In the genomic region with DNA sequence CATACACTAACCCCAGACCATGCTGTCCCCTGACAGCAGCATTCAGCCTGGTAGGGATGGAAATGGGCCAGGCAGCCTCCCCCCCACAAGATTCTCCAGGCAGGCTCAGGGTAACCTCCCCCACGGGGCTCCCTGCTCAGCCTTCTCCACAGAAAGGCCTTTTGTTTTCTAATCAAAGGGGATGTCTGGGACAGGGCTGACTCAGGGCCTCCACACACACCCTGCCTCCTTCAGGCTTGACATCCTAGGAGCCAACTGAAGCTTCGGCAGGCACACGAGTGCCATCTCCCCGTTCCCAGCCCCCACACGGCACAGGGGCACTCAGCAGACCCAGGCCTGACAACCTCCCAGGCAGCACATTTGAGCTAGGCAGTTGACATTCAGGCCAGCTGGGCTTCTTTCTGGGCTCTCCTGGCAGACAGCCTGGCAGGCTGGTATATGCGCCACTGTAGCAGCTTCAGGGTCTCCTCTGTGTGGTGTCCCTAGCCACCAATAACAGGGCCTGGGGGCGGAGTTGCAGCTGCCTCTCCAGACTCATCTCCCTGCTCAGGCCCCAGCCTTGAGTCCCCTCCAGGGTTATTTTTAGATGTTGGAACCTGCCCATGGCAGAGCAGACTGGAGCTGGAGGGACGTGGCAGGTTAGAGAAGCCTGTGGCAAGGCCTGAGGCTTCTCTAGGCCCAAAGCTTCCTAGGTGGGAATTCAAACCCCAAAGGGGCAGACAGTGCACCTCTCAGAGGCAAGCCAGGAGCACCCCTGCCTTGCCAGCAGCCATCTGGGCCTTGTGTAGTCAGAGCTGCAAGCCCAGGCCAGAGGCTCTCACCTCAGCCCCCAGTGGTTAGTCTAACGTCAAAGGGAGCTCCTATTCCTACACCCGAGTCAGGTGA, we compare ENCODE assay signal across 9 mouse cellular contexts. TPM values are rescaled to one million over a fixed set of nuclear protein-coding genes. Genes with fewer than 3 reads are reported as not detected.
A peak's percentile ranks its signal among the peaks of the same experiment; 100 is the strongest.
DNase-seq lines count a peak whose midpoint lies in the region; ATAC-seq and TF ChIP-seq lines count a peak whose summit lies in the region.
"Had no signal": no experiment of that assay in that cellular context is flagged by ENCODE, and none has a peak within 500 bp of the region (broad histone marks: within the 10 kb centered on the region; RNA-seq: fewer than 3 reads in every experiment).

No protein-coding gene starts in this region.

- H3K9me3 ChIP-seq in lung, postnatal 0 days (ENCODE audit: low read length): no peaks in the 10 kb centered on the region
- H3K9me3 ChIP-seq in embryonic facial prominence, embryonic 12.5 days: no peaks in the 10 kb centered on the region
- no peaks in the 10 kb centered on the region for H3K9me3 ChIP-seq in limb, embryonic 12.5 days

- no peak overlapping the region for H3K4me3 ChIP-seq in lung, postnatal 0 days (ENCODE audit: low read depth, low read length)
- H3K4me3 ChIP-seq in embryonic facial prominence, embryonic 12.5 days: no peak overlapping the region
- no peak overlapping the region for H3K4me3 ChIP-seq in heart, adult 2 months
- no peak overlapping the region for H3K4me3 ChIP-seq in limb, embryonic 12.5 days (replicated peaks)
- no peak overlapping the region for H3K4me3 ChIP-seq in thymus, adult 2 months (ENCODE audit: control insufficient read depth, insufficient read depth, low read length)

- intact Hi-C loops in heart, adult 2 months (cut with DNase I): loop anchor here (5.0 kb wide), 1 partner anchor 65 kb away; no protein-coding TSS in a partner anchor

- H3K27me3 ChIP-seq in lung, postnatal 0 days (replicated peaks; ENCODE audit: insufficient read depth, low read length): no peaks in the 10 kb centered on the region
- H3K27me3 ChIP-seq in embryonic facial prominence, embryonic 12.5 days: no peaks in the 10 kb centered on the region
- no peaks in the 10 kb centered on the region for H3K27me3 ChIP-seq in heart, adult 2 months (ENCODE audit: control insufficient read depth, insufficient read depth, low read length)
- H3K27me3 ChIP-seq in limb, embryonic 12.5 days: no peaks in the 10 kb centered on the region
- H3K27me3 ChIP-seq in thymus, adult 2 months (ENCODE audit: control insufficient read depth, insufficient read depth, low read length): no peaks in the 10 kb centered on the region
- H3K27me3 ChIP-seq: CH12.LX had no signal

- no peak overlapping the region for H3K9ac ChIP-seq in lung, postnatal 0 days (replicated peaks; ENCODE audit: low read depth)
- peak overlapping the region; percentile 45 for H3K9ac ChIP-seq in embryonic facial prominence, embryonic 12.5 days
- H3K9ac ChIP-seq in heart, adult 2 months (ENCODE audit: low read depth, low read length): peak overlapping the region; percentile 54
- peak overlapping the region; percentile 5; the same call in 1 of the 2 replicates for H3K9ac ChIP-seq in limb, embryonic 12.5 days (replicated peaks)

- 0 out of 2 replicates have a peak, but pooled peaks cover 4% of the 10 kb centered on the region for H3K4me1 ChIP-seq in lung, postnatal 0 days (ENCODE audit: insufficient read depth, low read depth, low read length)
- H3K4me1 ChIP-seq in embryonic facial prominence, embryonic 12.5 days: peaks cover 22% of the 10 kb centered on the region
- peaks cover 19% of the 10 kb centered on the region for H3K4me1 ChIP-seq in heart, adult 2 months (ENCODE audit: control insufficient read depth, insufficient read depth, low read length)
- peaks cover 16% of the 10 kb centered on the region for H3K4me1 ChIP-seq in limb, embryonic 12.5 days (replicated peaks)
- no peaks in the 10 kb centered on the region; the same call in 1 of the 2 replicates for H3K4me1 ChIP-seq in thymus, adult 2 months (replicated peaks; ENCODE audit: control insufficient read depth, insufficient read depth, low read length)

- WGBS in lung, postnatal 0 days: 46% methylated on average over 10 of the region's 10 CpGs
- 33% methylated on average over 10 of the region's 10 CpGs for WGBS in embryonic facial prominence, embryonic 12.5 days
- WGBS in heart, adult 2 months: 17% methylated on average over 10 of the region's 10 CpGs
- 77% methylated on average over 10 of the region's 10 CpGs for WGBS in limb, embryonic 12.5 days
- WGBS in thymus, adult 2 months: 87% methylated on average over 10 of the region's 10 CpGs

- 0 out of 2 replicates have a peak overlapping the region, but pooled peaks have one; percentile 3 for H3K4me2 ChIP-seq in lung, postnatal 0 days (replicated peaks; ENCODE audit: low read depth, low read length)
- H3K4me2 ChIP-seq in embryonic facial prominence, embryonic 12.5 days (replicated peaks): no peak overlapping the region
- no peak overlapping the region for H3K4me2 ChIP-seq in limb, embryonic 12.5 days

- TF ChIP-seq EP300 in lung, postnatal 0 days (IDR thresholded peaks at IDR 0.05): no peak
- 0 out of 2 replicates have a peak, but pooled peaks have one; percentile 2 for TF ChIP-seq EP300 in heart, adult 2 months (IDR thresholded peaks at IDR 0.05; ENCODE audit: insufficient read depth, low read depth, low read length)

- peak; percentile 80 for DNase-seq in lung, postnatal 0 days (ENCODE audit: low spot score)
- DNase-seq in lung, postnatal 25 days (ENCODE audit: low spot score): no peak
- DNase-seq in heart, adult 2 months: peak; percentile 75 to 85
- DNase-seq in kidney, adult 18-20 months: peak; percentile 21
- peak; percentile 74 for DNase-seq in ovary, postnatal 14 days (ENCODE audit: low spot score)
- no peak for DNase-seq in thymus, adult 2 months

- peaks cover 22% of the 10 kb centered on the region; the same call in 1 of the 2 replicates for H3K36me3 ChIP-seq in lung, postnatal 0 days (ENCODE audit: insufficient read depth, low read length)
- H3K36me3 ChIP-seq in embryonic facial prominence, embryonic 12.5 days: peaks cover 74% of the 10 kb centered on the region
- H3K36me3 ChIP-seq in heart, adult 2 months (ENCODE audit: control insufficient read depth, insufficient read depth, low read length): no peaks in the 10 kb centered on the region
- peaks cover 89% of the 10 kb centered on the region for H3K36me3 ChIP-seq in limb, embryonic 12.5 days
- H3K36me3 ChIP-seq in thymus, adult 2 months (ENCODE audit: control insufficient read depth, insufficient read depth, low read length): no peaks in the 10 kb centered on the region

- no peak for TF ChIP-seq CTCF in lung, postnatal 0 days (IDR thresholded peaks at IDR 0.05)
- no peak for TF ChIP-seq CTCF in heart, adult 2 months (IDR thresholded peaks at IDR 0.05)
- no peak for TF ChIP-seq CTCF in thymus, adult 2 months (IDR thresholded peaks at IDR 0.05; ENCODE audit: borderline replicate concordance, control insufficient read depth, extremely low read depth, insufficient read depth, low read length, poor library complexity)

- ATAC-seq in lung, postnatal 0 days: peak; percentile 58
- ATAC-seq in embryonic facial prominence, embryonic 12.5 days (ENCODE audit: insufficient number of reproducible peaks, insufficient read depth, low FRiP score, low TSS enrichment): peak; percentile 45
- no peak for ATAC-seq in limb, embryonic 12.5 days (ENCODE audit: insufficient number of reproducible peaks, insufficient read depth, low FRiP score, low TSS enrichment, low read depth)

- peak overlapping the region; percentile 70 for H3K27ac ChIP-seq in lung, postnatal 0 days (ENCODE audit: low read length)
- H3K27ac ChIP-seq in embryonic facial prominence, embryonic 12.5 days: peak overlapping the region; percentile 80
- H3K27ac ChIP-seq in heart, adult 2 months: peak overlapping the region; percentile 93
- peak overlapping the region; percentile 46 for H3K27ac ChIP-seq in limb, embryonic 12.5 days
- no peak overlapping the region for H3K27ac ChIP-seq in thymus, adult 2 months (ENCODE audit: control insufficient read depth, insufficient read depth, low read length)

- peaks cover 8% of the 10 kb centered on the region for H3K79me2 ChIP-seq in heart, adult 2 months (replicated peaks; ENCODE audit: control insufficient read depth, insufficient read depth, low read length)

- no peak; the same call in 1 of the 2 replicates for TF ChIP-seq POLR2A in heart, adult 2 months (IDR thresholded peaks at IDR 0.05; ENCODE audit: insufficient read depth, low read depth, low read length)
- TF ChIP-seq POLR2A in thymus, adult 2 months (IDR thresholded peaks at IDR 0.05; ENCODE audit: control insufficient read depth, extremely low read depth, insufficient read depth, low read length, poor library complexity): no peak

RNA-seq across cellular contexts. Expression of a gene that starts 26.0 kb away (rescaled TPM):
- polyA plus RNA-seq in lung, postnatal 0 days (2015; fragmentation: Nextera tagmentation; extraction: Ambion mirVana): not detected in 2 replicates
- polyA plus RNA-seq in embryonic facial prominence, embryonic 12.5 days (2016; fragmentation: Nextera tagmentation; extraction: Ambion mirVana): not detected in 2 replicates
- total RNA-seq in heart, adult 2 months (2021): not detected
- 0.68 and 0.82 TPM in 2 replicates for polyA plus RNA-seq in heart, adult 2 months (2012; rRNA removed)
- polyA plus RNA-seq in limb, embryonic 12.5 days (2016; fragmentation: Nextera tagmentation; extraction: Ambion mirVana): not detected in 2 replicates
- polyA plus RNA-seq in thymus, adult 2 months (2012; rRNA removed): 6.6 and 11.8 TPM in 2 replicates
- total RNA-seq: CH12.LX had no signal

RNA-seq across cellular contexts. Expression of a gene that starts 26.8 kb away (rescaled TPM):
- polyA plus RNA-seq in lung, postnatal 0 days (2015; fragmentation: Nextera tagmentation; extraction: Ambion mirVana): 29.3 and 34.2 TPM in 2 replicates
- 40.0 and 41.1 TPM in 2 replicates for polyA plus RNA-seq in embryonic facial prominence, embryonic 12.5 days (2016; fragmentation: Nextera tagmentation; extraction: Ambion mirVana)
- total RNA-seq in heart, adult 2 months (2021): 10 to 100 TPM; 19.1 to 21.1 TPM
- polyA plus RNA-seq in heart, adult 2 months (2012; rRNA removed): 31.3 TPM in 2 replicates
- 39.5 and 39.7 TPM in 2 replicates for polyA plus RNA-seq in limb, embryonic 12.5 days (2016; fragmentation: Nextera tagmentation; extraction: Ambion mirVana)
- polyA plus RNA-seq in thymus, adult 2 months (2012; rRNA removed): 11.8 and 14.0 TPM in 2 replicates

Comparison
In these comparisons a context has a peak if more than half of its experiments do, and no peak if none do; other contexts are left out.
1. DNase-seq: peak in lung, postnatal 0 days (single experiment), heart, adult 2 months (2 of 2), kidney, adult 18-20 months (single experiment) and ovary, postnatal 14 days (single experiment); none in lung, postnatal 25 days (single experiment) and thymus, adult 2 months (single experiment).